Mouse (Mus musculus): ENCODE results near the gene Gzf1. TPM values are rescaled to one million over a fixed set of nuclear protein-coding genes. Genes with fewer than 3 reads are reported as not detected.

The Gzf1 gene
- polyA plus RNA-seq, 1 experiment from 2014 or later = 25.8 TPM

- DNase-seq (ENCODE audit: extremely low spot score, low spot score) = no peak
- Histone ChIP-seq H3K27ac (no peak overlapping the region), H3K4me3 (no peak overlapping the region), H3K9me3 (no peaks in the 10 kb centered on the region), H3K27me3 (ENCODE audit: poor library complexity, severe bottlenecking) (no peaks in the 10 kb centered on the region), H3K4me1 (peaks cover 8% of the 10 kb centered on the region), H3K36me3 (replicated peaks) (no peaks in the 10 kb centered on the region)
- WGBS = 89% methylated on average over 2 of the region's 2 CpGs
Observed at GRCm38 (mm10) chr2:148719271-148719995, 38.6 kb downstream of the Gzf1 start.

GRCm38 (mm10) chr2:148731614-148732326, 50.9 kb downstream of the Gzf1 start:
- no peak for DNase-seq (ENCODE audit: extremely low spot score, low spot score)
- H3K4me1 ChIP-seq = peaks cover 15% of the 10 kb centered on the region
- H3K27me3 ChIP-seq (ENCODE audit: poor library complexity, severe bottlenecking) = no peaks in the 10 kb centered on the region
- H3K9me3 ChIP-seq = peaks cover 14% of the 10 kb centered on the region
- H3K36me3 ChIP-seq (replicated peaks) = no peaks in the 10 kb centered on the region
- WGBS = under 1% methylated on average over 35 of the region's 35 CpGs
- peak overlapping the region; percentile 87 for H3K27ac ChIP-seq
- peak overlapping the region; percentile 80 for H3K4me3 ChIP-seq

DNA sequence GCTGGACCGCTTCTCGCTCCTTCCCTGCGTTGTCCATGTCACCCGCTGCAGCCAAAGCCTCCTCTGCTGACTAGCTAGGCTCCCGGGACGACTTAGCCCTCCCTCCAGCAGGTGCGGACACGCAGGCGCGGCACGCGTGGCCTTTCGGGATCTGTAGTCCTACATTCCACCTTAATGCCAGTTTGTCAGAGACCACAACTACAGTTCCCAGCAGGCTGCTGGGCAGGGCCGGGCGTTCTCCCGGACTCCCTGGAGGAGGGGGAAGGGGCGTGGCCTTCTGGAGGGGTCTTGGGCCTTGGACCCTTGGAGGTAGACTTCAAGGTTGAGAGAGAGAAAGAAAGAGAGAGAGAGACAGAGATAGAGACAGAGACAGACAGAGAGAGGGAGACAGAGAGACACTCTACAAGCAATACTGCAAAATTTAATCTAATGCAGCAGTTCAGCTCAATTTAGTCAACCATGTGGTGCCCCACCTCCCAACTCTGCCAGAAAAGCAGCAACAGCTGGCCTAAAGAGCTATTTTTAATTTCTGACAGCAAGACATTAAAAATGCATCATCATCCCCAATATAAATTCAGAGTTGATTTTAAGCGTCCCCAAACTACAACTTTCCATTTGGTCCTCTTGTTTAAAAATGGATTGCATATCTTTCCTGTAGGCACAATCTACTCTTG, 51.6 kb downstream of the Gzf1 start, which contains the start of gene Napb:
Gene Napb, minus strand, starts transcription at position 141 of the 674 bp plus-strand sequence.
- peaks cover 15% of the 10 kb centered on the region for H3K4me1 ChIP-seq
- WGBS = 3% methylated on average over 18 of the region's 18 CpGs
- peaks cover 14% of the 10 kb centered on the region for H3K9me3 ChIP-seq
- peak; percentile 94 for DNase-seq (ENCODE audit: extremely low spot score, low spot score)
- peak within 1 kb of the TSS; percentile 80 for H3K4me3 ChIP-seq
- H3K27me3 ChIP-seq (ENCODE audit: poor library complexity, severe bottlenecking) = no peaks in the 10 kb centered on the region
- H3K27ac ChIP-seq = peak within 1 kb of the TSS; percentile 87
- no peaks in the 10 kb centered on the region for H3K36me3 ChIP-seq (replicated peaks)

Other genes with a start within 250 kb of the Gzf1 start
- 5.0 and 5.1 TPM in 2 replicates for gene Cd93, start 237.5 kb upstream of the Gzf1 start, polyA plus RNA-seq (2016; fragmentation: Nextera tagmentation; extraction: Ambion mirVana)
- gene Nxt1, start 8.4 kb upstream of the Gzf1 start, polyA plus RNA-seq (2016; fragmentation: Nextera tagmentation; extraction: Ambion mirVana) = 160 and 162 TPM in 2 replicates
- 5.1 and 5.5 TPM in 2 replicates for gene Napb, start 51.4 kb downstream of the Gzf1 start, polyA plus RNA-seq (2016; fragmentation: Nextera tagmentation; extraction: Ambion mirVana)
- not detected in 2 replicates for gene Cstl1, start 69.3 kb downstream of the Gzf1 start, polyA plus RNA-seq (2016; fragmentation: Nextera tagmentation; extraction: Ambion mirVana)
- gene Cst11, start 90.5 kb downstream of the Gzf1 start, polyA plus RNA-seq (2016; fragmentation: Nextera tagmentation; extraction: Ambion mirVana) = not detected in 2 replicates
- not detected in 2 replicates for gene 8030411F24Rik, start 101.0 kb downstream of the Gzf1 start, polyA plus RNA-seq (2016; fragmentation: Nextera tagmentation; extraction: Ambion mirVana)
- not detected in 2 replicates for gene Cst12, start 108.3 kb downstream of the Gzf1 start, polyA plus RNA-seq (2016; fragmentation: Nextera tagmentation; extraction: Ambion mirVana)
- not detected in 2 replicates for gene Cst8, start 117.8 kb downstream of the Gzf1 start, polyA plus RNA-seq (2016; fragmentation: Nextera tagmentation; extraction: Ambion mirVana)
- not detected in 2 replicates for gene Cst13, start 139.1 kb downstream of the Gzf1 start, polyA plus RNA-seq (2016; fragmentation: Nextera tagmentation; extraction: Ambion mirVana)
- gene Cst9, start 154.1 kb downstream of the Gzf1 start, polyA plus RNA-seq (2016; fragmentation: Nextera tagmentation; extraction: Ambion mirVana) = not detected in 2 replicates
- not detected in 2 replicates for gene 9230104L09Rik, start 184.0 kb downstream of the Gzf1 start, polyA plus RNA-seq (2016; fragmentation: Nextera tagmentation; extraction: Ambion mirVana)
- 287 and 297 TPM in 2 replicates for gene Cst3, start 194.7 kb downstream of the Gzf1 start, polyA plus RNA-seq (2016; fragmentation: Nextera tagmentation; extraction: Ambion mirVana)

Data from forebrain, embryonic 10.5 days (tissue).